ENCODE assay signal across 24 mouse cellular contexts in the genomic region with DNA sequence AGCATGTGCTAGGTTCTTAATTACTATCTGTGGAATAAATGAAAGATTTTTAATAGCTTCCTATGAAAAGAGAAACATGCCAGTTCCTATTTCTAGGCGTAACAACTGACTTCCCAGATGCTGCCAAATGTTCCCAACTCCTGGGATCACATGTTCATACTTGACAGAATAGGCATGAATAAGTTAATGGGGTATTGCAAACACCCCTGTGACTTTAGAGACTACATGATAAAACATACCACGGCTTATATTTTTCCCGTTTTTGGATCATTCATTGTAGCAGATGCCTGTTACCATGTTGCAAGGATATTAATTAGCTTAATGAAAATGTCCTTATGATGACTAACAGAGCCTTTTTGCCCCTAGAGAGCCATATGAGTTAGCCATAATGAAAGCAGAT.
"Had no signal": no experiment of that assay in that cellular context is flagged by ENCODE, and none has a peak within 500 bp of the region (broad histone marks: within the 10 kb centered on the region; RNA-seq: fewer than 3 reads in every experiment).

No protein-coding gene starts in this region.

- H3K4me3 ChIP-seq: gastrocnemius, adult 2 months; heart, embryonic 10.5 days; heart, embryonic 12.5 days; hindbrain, embryonic 10.5 days; hindbrain, embryonic 15.5 days; intestine, embryonic 15.5 days; layer of hippocampus, adult 2 months; left cerebral cortex, adult 2 months; limb, embryonic 10.5 days; limb, embryonic 12.5 days had no signal

- H3K27ac ChIP-seq: gastrocnemius, adult 2 months; heart, embryonic 10.5 days; hindbrain, embryonic 10.5 days; hindbrain, embryonic 15.5 days; intestine, embryonic 15.5 days; layer of hippocampus, adult 2 months; left cerebral cortex, adult 2 months; limb, embryonic 10.5 days; limb, embryonic 12.5 days had no signal

- ATAC-seq: inflammation-experienced regulatory T-cells, adult 6 months; intestine, embryonic 15.5 days; intestine, postnatal 0 days had no signal

- H3K4me1 ChIP-seq: heart, embryonic 10.5 days; heart, embryonic 12.5 days; hindbrain, embryonic 10.5 days; hindbrain, embryonic 15.5 days; intestine, embryonic 15.5 days; limb, embryonic 10.5 days; limb, embryonic 12.5 days had no signal

- H3K27me3 ChIP-seq: heart, embryonic 12.5 days; hindbrain, embryonic 15.5 days; intestine, embryonic 15.5 days; limb, embryonic 12.5 days had no signal

- H3K9ac ChIP-seq: heart, embryonic 12.5 days; hindbrain, embryonic 15.5 days; intestine, embryonic 15.5 days; limb, embryonic 12.5 days had no signal

- H3K4me2 ChIP-seq: heart, embryonic 12.5 days; hindbrain, embryonic 15.5 days; intestine, embryonic 15.5 days; limb, embryonic 12.5 days; liver, embryonic 11.5 days had no signal

- H3K36me3 ChIP-seq: heart, embryonic 10.5 days; heart, embryonic 12.5 days; hindbrain, embryonic 15.5 days; intestine, embryonic 15.5 days; limb, embryonic 10.5 days; limb, embryonic 12.5 days had no signal

- DNase-seq: gastrocnemius, adult 2 months; gastrocnemius, postnatal 10 days; gastrocnemius, postnatal 25 days; heart, adult 18-20 months; heart, postnatal 10 days; heart, postnatal 4 days; kidney, adult 18-20 months; kidney, adult 8-10 months; kidney, postnatal 10 days; kidney, postnatal 25 days; kidney, postnatal 4 days; liver had no signal

- H3K9me3 ChIP-seq: heart, embryonic 10.5 days; heart, embryonic 12.5 days; hindbrain, embryonic 10.5 days; hindbrain, embryonic 15.5 days; intestine, embryonic 15.5 days; limb, embryonic 10.5 days; limb, embryonic 12.5 days had no signal
